Mouse (Mus musculus): ENCODE measurements around the gene Dgkg. TPM values are rescaled to one million over a fixed set of nuclear protein-coding genes. Genes with fewer than 3 reads are reported as not detected.

Dgkg gene
- polyA plus RNA-seq, 1 experiment, result 1.0 TPM

GRCm38 (mm10) chr16:22500561-22500960 is 156.5 kb downstream of the Dgkg start:
- no peak for TF ChIP-seq POLR2A (IDR thresholded peaks at IDR 0.05; ENCODE audit: borderline replicate concordance, extremely low read depth, low read depth, low read length)
- TF ChIP-seq CTCF (IDR thresholded peaks at IDR 0.05; ENCODE audit: insufficient read depth, low read length), result no peak
- WGBS, result 78% methylated on average over 5 of the region's 5 CpGs
- Histone ChIP-seq H3K4me1 (ENCODE audit: control insufficient read depth, insufficient read depth, low read length) (no peaks in the 10 kb centered on the region; the same call in 1 of the 2 replicates), H3K4me3 (replicated peaks; ENCODE audit: extremely low read depth, low read depth, low read length) (no peak overlapping the region)
- no peak for DNase-seq

- WGBS, result 85% methylated on average over 5 of the region's 5 CpGs
- no peak for DNase-seq
- Histone ChIP-seq H3K4me1 (ENCODE audit: control insufficient read depth, insufficient read depth, low read length) (no peaks in the 10 kb centered on the region), H3K4me3 (replicated peaks; ENCODE audit: extremely low read depth, low read depth, low read length) (no peak overlapping the region)
- no peak for TF ChIP-seq CTCF (IDR thresholded peaks at IDR 0.05; ENCODE audit: insufficient read depth, low read length)
- TF ChIP-seq POLR2A (IDR thresholded peaks at IDR 0.05; ENCODE audit: borderline replicate concordance, extremely low read depth, low read depth, low read length), result no peak
Measured at GRCm38 (mm10) chr16:22499951-22500350, 157.1 kb downstream of the Dgkg start.

GRCm38 (mm10) chr16:22499447-22499846 is 157.6 kb downstream of the Dgkg start:
- no peaks in the 10 kb centered on the region for H3K4me1 ChIP-seq (ENCODE audit: control insufficient read depth, insufficient read depth, low read length)
- H3K4me3 ChIP-seq (replicated peaks; ENCODE audit: extremely low read depth, low read depth, low read length), result no peak overlapping the region
- TF ChIP-seq POLR2A (IDR thresholded peaks at IDR 0.05; ENCODE audit: borderline replicate concordance, extremely low read depth, low read depth, low read length), result no peak
- no peak for DNase-seq
- WGBS, result 90% methylated on average over 3 of the region's 3 CpGs

GRCm38 (mm10) chr16:22497976-22498375 is 159.0 kb downstream of the Dgkg start:
- no peak for TF ChIP-seq CTCF (IDR thresholded peaks at IDR 0.05; ENCODE audit: insufficient read depth, low read length)
- no peak for TF ChIP-seq POLR2A (IDR thresholded peaks at IDR 0.05; ENCODE audit: borderline replicate concordance, extremely low read depth, low read depth, low read length)
- WGBS, result 29% methylated on average over 3 of the region's 3 CpGs
- H3K4me1 ChIP-seq (ENCODE audit: control insufficient read depth, insufficient read depth, low read length), result no peaks in the 10 kb centered on the region
- H3K4me3 ChIP-seq (replicated peaks; ENCODE audit: extremely low read depth, low read depth, low read length), result no peak overlapping the region
- DNase-seq, result no peak

- no peak for DNase-seq
- TF ChIP-seq CTCF (IDR thresholded peaks at IDR 0.05; ENCODE audit: insufficient read depth, low read length) (no peak), POLR2A (IDR thresholded peaks at IDR 0.05; ENCODE audit: borderline replicate concordance, extremely low read depth, low read depth, low read length) (no peak)
- H3K4me3 ChIP-seq (replicated peaks; ENCODE audit: extremely low read depth, low read depth, low read length), result no peak overlapping the region
- WGBS, result 68% methylated on average over 5 of the region's 5 CpGs
- no peaks in the 10 kb centered on the region for H3K4me1 ChIP-seq (ENCODE audit: control insufficient read depth, insufficient read depth, low read length)
Measured at GRCm38 (mm10) chr16:22495259-22495658, 161.8 kb downstream of the Dgkg start.

GRCm38 (mm10) chr16:22494815-22495214 is 162.2 kb downstream of the Dgkg start:
- Histone ChIP-seq H3K4me3 (replicated peaks; ENCODE audit: extremely low read depth, low read depth, low read length) (no peak overlapping the region), H3K4me1 (ENCODE audit: control insufficient read depth, insufficient read depth, low read length) (no peaks in the 10 kb centered on the region)
- 39% methylated on average over 5 of the region's 5 CpGs for WGBS
- DNase-seq, result no peak
- TF ChIP-seq CTCF (IDR thresholded peaks at IDR 0.05; ENCODE audit: insufficient read depth, low read length), result no peak

- 64% methylated on average over 4 of the region's 4 CpGs for WGBS
- Histone ChIP-seq H3K4me1 (ENCODE audit: control insufficient read depth, insufficient read depth, low read length) (no peaks in the 10 kb centered on the region), H3K4me3 (replicated peaks; ENCODE audit: extremely low read depth, low read depth, low read length) (no peak overlapping the region)
- no peak for TF ChIP-seq CTCF (IDR thresholded peaks at IDR 0.05; ENCODE audit: insufficient read depth, low read length)
- no peak for TF ChIP-seq POLR2A (IDR thresholded peaks at IDR 0.05; ENCODE audit: borderline replicate concordance, extremely low read depth, low read depth, low read length)
- no peak for DNase-seq
Measured at GRCm38 (mm10) chr16:22493396-22493795, 163.6 kb downstream of the Dgkg start.

- TF ChIP-seq CTCF (IDR thresholded peaks at IDR 0.05; ENCODE audit: insufficient read depth, low read length), result no peak
- no peak for DNase-seq
- Histone ChIP-seq H3K4me3 (replicated peaks; ENCODE audit: extremely low read depth, low read depth, low read length) (no peak overlapping the region), H3K4me1 (ENCODE audit: control insufficient read depth, insufficient read depth, low read length) (no peaks in the 10 kb centered on the region)
- WGBS, result 73% methylated on average over 9 of the region's 9 CpGs
Measured at GRCm38 (mm10) chr16:22491446-22492166, 165.4 kb downstream of the Dgkg start.

- Histone ChIP-seq H3K4me1 (ENCODE audit: control insufficient read depth, insufficient read depth, low read length) (no peaks in the 10 kb centered on the region), H3K4me3 (replicated peaks; ENCODE audit: extremely low read depth, low read depth, low read length) (no peak overlapping the region)
- WGBS, result 88% methylated on average over 1 of the region's 1 CpGs
- no peak for TF ChIP-seq POLR2A (IDR thresholded peaks at IDR 0.05; ENCODE audit: borderline replicate concordance, extremely low read depth, low read depth, low read length)
- DNase-seq, result no peak
Measured at GRCm38 (mm10) chr16:22483900-22484299, 173.1 kb downstream of the Dgkg start.

GRCm38 (mm10) chr16:22479322-22479721 is 177.7 kb downstream of the Dgkg start:
- TF ChIP-seq CTCF (IDR thresholded peaks at IDR 0.05; ENCODE audit: insufficient read depth, low read length), result no peak
- TF ChIP-seq POLR2A (IDR thresholded peaks at IDR 0.05; ENCODE audit: borderline replicate concordance, extremely low read depth, low read depth, low read length), result no peak
- no peak for DNase-seq
- Histone ChIP-seq H3K4me1 (ENCODE audit: control insufficient read depth, insufficient read depth, low read length) (no peaks in the 10 kb centered on the region), H3K4me3 (replicated peaks; ENCODE audit: extremely low read depth, low read depth, low read length) (no peak overlapping the region)
- WGBS, result 84% methylated on average over 8 of the region's 8 CpGs

Measured in lung, adult 2 months (tissue).